Mouse (Mus musculus) layer of hippocampus, postnatal 14 days (tissue): ENCODE measurements at regions not wholly inside any gene's neighbourhood (a gene's known extent, or its start where the extent isn't known, plus 50 kb on each side); places are given as distances from the start of the nearest gene placed in this dataset.
A peak's percentile ranks its signal among the peaks of the same experiment; 100 is the strongest.

ENCODE experiments used
- DNase-seq, 2 experiments: peaks; one replicate each; pipeline ENCODE4 v3.0.0; 2021 to 2022; ENCODE audit warnings: low spot score in 2 of 2, mixed read lengths in 1 of 2

DNA sequence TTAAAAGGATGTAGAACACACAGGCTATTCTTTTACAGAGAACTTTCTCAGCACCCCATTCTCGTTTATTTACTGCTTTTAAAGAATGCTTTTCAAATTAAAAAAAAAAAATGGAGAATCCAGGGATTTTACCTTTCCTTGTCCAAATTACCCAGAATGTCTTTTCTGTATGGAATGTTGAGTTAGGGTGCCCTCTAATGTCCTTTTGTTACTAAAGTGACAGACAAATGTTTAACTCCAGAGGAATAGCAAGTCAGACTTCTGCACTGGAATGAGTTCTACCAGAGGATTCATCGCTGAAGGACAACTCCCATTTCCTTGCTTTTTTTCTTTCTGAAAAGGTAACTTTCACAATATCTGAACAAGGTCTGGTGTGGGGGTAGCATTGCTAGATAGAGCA lies 540.9 kb upstream of the Cylc2 start:
- DNase-seq = peak in 1 of 2 experiments; percentile 1

DNA sequence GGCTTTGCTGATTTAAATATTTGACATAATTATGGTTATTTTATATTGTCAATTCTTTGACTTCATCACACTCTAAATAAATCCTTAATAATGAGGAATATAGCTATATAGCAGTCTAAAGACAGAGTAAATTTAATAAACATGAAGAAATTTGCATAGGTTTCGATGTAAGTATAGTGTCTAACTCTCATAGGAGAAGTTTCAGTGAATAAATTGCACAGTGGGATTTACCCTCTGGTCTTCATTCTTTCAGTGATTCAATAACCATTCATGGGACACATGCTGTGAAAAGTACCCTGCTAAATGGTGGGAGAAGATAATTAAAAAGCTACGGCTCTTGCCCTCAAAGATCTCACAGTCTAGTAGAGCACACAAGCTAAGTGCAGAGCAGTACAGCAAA lies 530.5 kb upstream of the Cylc2 start:
- no peak for DNase-seq
